Mouse (Mus musculus): ENCODE measurements at regions not wholly inside any gene's neighbourhood (a gene's known extent, or its start where the extent isn't known, plus 50 kb on each side); places are given as distances from the start of the nearest gene placed in this dataset.

GRCm38 (mm10) chr9:47249029-47249428 is 250.5 kb downstream of the Gm4791 start:
- DNase-seq (ENCODE audit: low spot score in 2 of 2): no peak
- intact Hi-C loops (cut with DNase I): no loop called here

- DNase-seq (ENCODE audit: low spot score in 2 of 2): no peak
- intact Hi-C loops (cut with DNase I): no loop called here
Observed at GRCm38 (mm10) chr9:47251160-47251559, 252.6 kb downstream of the Gm4791 start.

GRCm38 (mm10) chr9:47253836-47254657 is 255.5 kb downstream of the Gm4791 start:
- no peak for DNase-seq (ENCODE audit: low spot score in 2 of 2)
- intact Hi-C loops (cut with DNase I): no loop called here

- DNase-seq (ENCODE audit: low spot score in 2 of 2): peak in 1 of 2 experiments; percentile 20
- intact Hi-C loops (cut with DNase I): no loop called here
Observed at GRCm38 (mm10) chr9:47265946-47266490, 264.0 kb upstream of the Cadm1 start.

GRCm38 (mm10) chr9:47276303-47277005 is 253.5 kb upstream of the Cadm1 start:
- no peak for DNase-seq (ENCODE audit: low spot score in 2 of 2)
- intact Hi-C loops (cut with DNase I): no loop called here

GRCm38 (mm10) chr9:47279410-47279809 is 250.6 kb upstream of the Cadm1 start:
- DNase-seq (ENCODE audit: low spot score in 2 of 2): no peak

GRCm38 (mm10) chr9:47280146-47280545 is 249.8 kb upstream of the Cadm1 start:
- intact Hi-C loops (cut with DNase I): no loop called here
- DNase-seq (ENCODE audit: low spot score in 2 of 2): no peak

More at GRCm38 (mm10) chr9:47279410-47279809, 250.6 kb upstream of the Cadm1 start:
- intact Hi-C loops (cut with DNase I): no loop called here

- DNase-seq (ENCODE audit: low spot score in 2 of 2): no peak
- intact Hi-C loops (cut with DNase I): no loop called here
Observed at GRCm38 (mm10) chr9:47280598-47280997, 249.4 kb upstream of the Cadm1 start.

GRCm38 (mm10) chr9:47283746-47284455 is 246.1 kb upstream of the Cadm1 start:
- peak; percentile 22 to 40 for DNase-seq (ENCODE audit: low spot score in 2 of 2)
- intact Hi-C loops (cut with DNase I): no loop called here

GRCm38 (mm10) chr9:47286930-47287722 is 242.8 kb upstream of the Cadm1 start:
- intact Hi-C loops (cut with DNase I): no loop called here
- DNase-seq (ENCODE audit: low spot score in 2 of 2): no peak

- no peak for DNase-seq (ENCODE audit: low spot score in 2 of 2)
Observed at GRCm38 (mm10) chr9:47288587-47289199, 241.3 kb upstream of the Cadm1 start.

GRCm38 (mm10) chr9:47300633-47301032 is 229.3 kb upstream of the Cadm1 start:
- intact Hi-C loops (cut with DNase I): no loop called here

More at GRCm38 (mm10) chr9:47288587-47289199, 241.3 kb upstream of the Cadm1 start:
- intact Hi-C loops (cut with DNase I): no loop called here

GRCm38 (mm10) chr9:47307125-47307751 is 222.7 kb upstream of the Cadm1 start:
- intact Hi-C loops (cut with DNase I): no loop called here
- DNase-seq (ENCODE audit: low spot score in 2 of 2): no peak

More at GRCm38 (mm10) chr9:47300633-47301032, 229.3 kb upstream of the Cadm1 start:
- no peak for DNase-seq (ENCODE audit: low spot score in 2 of 2)

- intact Hi-C loops (cut with DNase I): no loop called here
- DNase-seq (ENCODE audit: low spot score in 2 of 2): peak in 1 of 2 experiments; percentile 16
Observed at GRCm38 (mm10) chr9:47307752-47308500, 222.0 kb upstream of the Cadm1 start.

- no peak for DNase-seq (ENCODE audit: low spot score in 2 of 2)
- intact Hi-C loops (cut with DNase I): no loop called here
Observed at GRCm38 (mm10) chr9:47313433-47313832, 216.5 kb upstream of the Cadm1 start.

GRCm38 (mm10) chr9:47314236-47314635 is 215.7 kb upstream of the Cadm1 start:
- intact Hi-C loops (cut with DNase I): no loop called here
- no peak for DNase-seq (ENCODE audit: low spot score in 2 of 2)

GRCm38 (mm10) chr9:47320345-47320744 is 209.6 kb upstream of the Cadm1 start:
- intact Hi-C loops (cut with DNase I): no loop called here
- DNase-seq (ENCODE audit: low spot score in 2 of 2): no peak

All from left cerebral cortex, postnatal 14 days (tissue).